Mouse (Mus musculus) megakaryocyte, embryonic 14.5 days (primary cell): ENCODE measurements around the gene Ppp4r2.

ENCODE experiments used
- FLI1 ChIP-seq: IDR thresholded peaks from 2 replicates; pipeline ENCODE4 v1.6.1; 2012; ENCODE audit warnings: low read length, inconsistent platforms, mixed read lengths
- GATA1 ChIP-seq: IDR thresholded peaks from 3 replicates; pipeline ENCODE4 v1.6.1; 2012; ENCODE audit warnings: mixed read lengths, low read length, inconsistent platforms, borderline replicate concordance

GRCm38 (mm10) chr6:100851083-100851482 is 17.7 kb downstream of the Ppp4r2 start:
- TF ChIP-seq GATA1 (no peak), FLI1 (no peak)
